Mouse (Mus musculus): ENCODE data around the gene Nrbf2. TPM values are rescaled to one million over a fixed set of nuclear protein-coding genes. Genes with fewer than 3 reads are reported as not detected.

Nrbf2 gene
- polyA plus RNA-seq, 1 experiment from 2014 or later, result 36.4 TPM

GRCm38 (mm10) chr10:67281852-67282251 is 3.3 kb downstream of the Nrbf2 start:
- no peaks in the 10 kb centered on the region for H3K36me3 ChIP-seq (ENCODE audit: insufficient read depth, low read length)
- H3K9ac ChIP-seq (replicated peaks; ENCODE audit: low read length), result no peak overlapping the region
- no peak for ATAC-seq (ENCODE audit: low FRiP score, low TSS enrichment)
- H3K27me3 ChIP-seq (ENCODE audit: insufficient read depth, low read length), result no peaks in the 10 kb centered on the region
- H3K4me2 ChIP-seq (replicated peaks; ENCODE audit: low read depth, low read length), result no peak overlapping the region
- no peak overlapping the region for H3K4me3 ChIP-seq (ENCODE audit: low read length)
- H3K27ac ChIP-seq (ENCODE audit: low read length), result no peak overlapping the region
- 44% methylated on average over 8 of the region's 8 CpGs for WGBS
- no peaks in the 10 kb centered on the region for H3K9me3 ChIP-seq (ENCODE audit: low read length)
- H3K4me1 ChIP-seq (ENCODE audit: insufficient read depth, low read length), result peaks cover 30% of the 10 kb centered on the region

- Histone ChIP-seq H3K9me3 (ENCODE audit: low read length) (no peaks in the 10 kb centered on the region), H3K36me3 (ENCODE audit: insufficient read depth, low read length) (peaks cover 25% of the 10 kb centered on the region), H3K27ac (ENCODE audit: low read length) (no peak overlapping the region), H3K27me3 (ENCODE audit: insufficient read depth, low read length) (no peaks in the 10 kb centered on the region), H3K4me2 (replicated peaks; ENCODE audit: low read depth, low read length) (no peak overlapping the region), H3K4me3 (ENCODE audit: low read length) (no peak overlapping the region), H3K4me1 (ENCODE audit: insufficient read depth, low read length) (0 out of 2 replicates have a peak, but pooled peaks cover 2% of the 10 kb centered on the region), H3K9ac (replicated peaks; ENCODE audit: low read length) (no peak overlapping the region)
- ATAC-seq (ENCODE audit: low FRiP score, low TSS enrichment), result no peak
Measured at GRCm38 (mm10) chr10:67275916-67276315, 9.2 kb downstream of the Nrbf2 start.

GRCm38 (mm10) chr10:67264852-67265251 is 20.3 kb downstream of the Nrbf2 start:
- no peak overlapping the region for H3K27ac ChIP-seq (ENCODE audit: low read length)
- no peak for ATAC-seq (ENCODE audit: low FRiP score, low TSS enrichment)

GRCm38 (mm10) chr10:67253115-67253514 is 32.0 kb downstream of the Nrbf2 start:
- 95% methylated on average over 1 of the region's 1 CpGs for WGBS
- H3K4me3 ChIP-seq (ENCODE audit: low read length), result no peak overlapping the region
- no peaks in the 10 kb centered on the region for H3K27me3 ChIP-seq (ENCODE audit: insufficient read depth, low read length)
- H3K9ac ChIP-seq (replicated peaks; ENCODE audit: low read length), result no peak overlapping the region
- peaks cover 42% of the 10 kb centered on the region for H3K36me3 ChIP-seq (ENCODE audit: insufficient read depth, low read length)
- no peak for ATAC-seq (ENCODE audit: low FRiP score, low TSS enrichment)
- H3K4me2 ChIP-seq (replicated peaks; ENCODE audit: low read depth, low read length), result no peak overlapping the region
- H3K4me1 ChIP-seq (ENCODE audit: insufficient read depth, low read length), result peaks cover 7% of the 10 kb centered on the region; the same call in 1 of the 2 replicates
- H3K27ac ChIP-seq (ENCODE audit: low read length), result no peak overlapping the region
- no peaks in the 10 kb centered on the region for H3K9me3 ChIP-seq (ENCODE audit: low read length)

More at GRCm38 (mm10) chr10:67264852-67265251, 20.3 kb downstream of the Nrbf2 start:
- Histone ChIP-seq H3K27me3 (ENCODE audit: insufficient read depth, low read length) (no peaks in the 10 kb centered on the region), H3K4me1 (ENCODE audit: insufficient read depth, low read length) (no peaks in the 10 kb centered on the region), H3K9ac (replicated peaks; ENCODE audit: low read length) (no peak overlapping the region), H3K4me3 (ENCODE audit: low read length) (no peak overlapping the region), H3K36me3 (ENCODE audit: insufficient read depth, low read length) (peaks cover 19% of the 10 kb centered on the region), H3K4me2 (replicated peaks; ENCODE audit: low read depth, low read length) (no peak overlapping the region), H3K9me3 (ENCODE audit: low read length) (peaks cover 4% of the 10 kb centered on the region)
- 46% methylated on average over 1 of the region's 1 CpGs for WGBS

GRCm38 (mm10) chr10:67252353-67252752 is 32.8 kb downstream of the Nrbf2 start:
- no peak overlapping the region for H3K4me3 ChIP-seq (ENCODE audit: low read length)
- H3K27me3 ChIP-seq (ENCODE audit: insufficient read depth, low read length), result no peaks in the 10 kb centered on the region
- H3K27ac ChIP-seq (ENCODE audit: low read length), result no peak overlapping the region
- peaks cover 41% of the 10 kb centered on the region for H3K36me3 ChIP-seq (ENCODE audit: insufficient read depth, low read length)
- H3K4me1 ChIP-seq (ENCODE audit: insufficient read depth, low read length), result peaks cover 7% of the 10 kb centered on the region; the same call in 1 of the 2 replicates
- WGBS, result 33% methylated on average over 5 of the region's 5 CpGs
- H3K4me2 ChIP-seq (replicated peaks; ENCODE audit: low read depth, low read length), result no peak overlapping the region
- ATAC-seq (ENCODE audit: low FRiP score, low TSS enrichment), result no peak
- no peak overlapping the region for H3K9ac ChIP-seq (replicated peaks; ENCODE audit: low read length)
- no peaks in the 10 kb centered on the region for H3K9me3 ChIP-seq (ENCODE audit: low read length)

- 89% methylated on average over 6 of the region's 6 CpGs for WGBS
- H3K4me3 ChIP-seq (ENCODE audit: low read length), result no peak overlapping the region
Measured at GRCm38 (mm10) chr10:67250846-67251245, 34.3 kb downstream of the Nrbf2 start.

GRCm38 (mm10) chr10:67249486-67249885 is 35.6 kb downstream of the Nrbf2 start:
- no peak for ATAC-seq (ENCODE audit: low FRiP score, low TSS enrichment)
- Histone ChIP-seq H3K9me3 (ENCODE audit: low read length) (no peaks in the 10 kb centered on the region), H3K27ac (ENCODE audit: low read length) (no peak overlapping the region), H3K4me2 (replicated peaks; ENCODE audit: low read depth, low read length) (no peak overlapping the region), H3K4me1 (ENCODE audit: insufficient read depth, low read length) (peaks cover 7% of the 10 kb centered on the region; the same call in 1 of the 2 replicates), H3K27me3 (ENCODE audit: insufficient read depth, low read length) (no peaks in the 10 kb centered on the region), H3K4me3 (ENCODE audit: low read length) (no peak overlapping the region), H3K9ac (replicated peaks; ENCODE audit: low read length) (no peak overlapping the region), H3K36me3 (ENCODE audit: insufficient read depth, low read length) (peaks cover 52% of the 10 kb centered on the region)
- WGBS, result 95% methylated on average over 2 of the region's 2 CpGs

More at GRCm38 (mm10) chr10:67250846-67251245, 34.3 kb downstream of the Nrbf2 start:
- Histone ChIP-seq H3K9me3 (ENCODE audit: low read length) (no peaks in the 10 kb centered on the region), H3K27me3 (ENCODE audit: insufficient read depth, low read length) (no peaks in the 10 kb centered on the region), H3K4me1 (ENCODE audit: insufficient read depth, low read length) (peaks cover 7% of the 10 kb centered on the region; the same call in 1 of the 2 replicates), H3K9ac (replicated peaks; ENCODE audit: low read length) (no peak overlapping the region), H3K27ac (ENCODE audit: low read length) (no peak overlapping the region), H3K4me2 (replicated peaks; ENCODE audit: low read depth, low read length) (no peak overlapping the region), H3K36me3 (ENCODE audit: insufficient read depth, low read length) (peaks cover 47% of the 10 kb centered on the region)
- ATAC-seq (ENCODE audit: low FRiP score, low TSS enrichment), result no peak

- Histone ChIP-seq H3K27me3 (ENCODE audit: insufficient read depth, low read length) (no peaks in the 10 kb centered on the region), H3K9me3 (ENCODE audit: low read length) (no peaks in the 10 kb centered on the region), H3K36me3 (ENCODE audit: insufficient read depth, low read length) (peaks cover 54% of the 10 kb centered on the region), H3K4me3 (ENCODE audit: low read length) (no peak overlapping the region), H3K4me1 (ENCODE audit: insufficient read depth, low read length) (peaks cover 4% of the 10 kb centered on the region; the same call in 1 of the 2 replicates), H3K9ac (replicated peaks; ENCODE audit: low read length) (no peak overlapping the region), H3K27ac (ENCODE audit: low read length) (no peak overlapping the region), H3K4me2 (replicated peaks; ENCODE audit: low read depth, low read length) (no peak overlapping the region)
- 92% methylated on average over 4 of the region's 4 CpGs for WGBS
- no peak for ATAC-seq (ENCODE audit: low FRiP score, low TSS enrichment)
Measured at GRCm38 (mm10) chr10:67247145-67247544, 38.0 kb downstream of the Nrbf2 start.

GRCm38 (mm10) chr10:67230439-67230838 is 54.7 kb downstream of the Nrbf2 start:
- no peak for ATAC-seq (ENCODE audit: low FRiP score, low TSS enrichment)
- Histone ChIP-seq H3K27me3 (ENCODE audit: insufficient read depth, low read length) (no peaks in the 10 kb centered on the region), H3K36me3 (ENCODE audit: insufficient read depth, low read length) (peaks cover 40% of the 10 kb centered on the region), H3K9me3 (ENCODE audit: low read length) (no peaks in the 10 kb centered on the region), H3K27ac (ENCODE audit: low read length) (no peak overlapping the region), H3K9ac (replicated peaks; ENCODE audit: low read length) (no peak overlapping the region), H3K4me2 (replicated peaks; ENCODE audit: low read depth, low read length) (no peak overlapping the region), H3K4me3 (ENCODE audit: low read length) (no peak overlapping the region), H3K4me1 (ENCODE audit: insufficient read depth, low read length) (no peaks in the 10 kb centered on the region)
- WGBS, result 60% methylated on average over 6 of the region's 6 CpGs

- Histone ChIP-seq H3K27me3 (ENCODE audit: insufficient read depth, low read length) (no peaks in the 10 kb centered on the region), H3K9ac (replicated peaks; ENCODE audit: low read length) (no peak overlapping the region), H3K27ac (ENCODE audit: low read length) (no peak overlapping the region), H3K4me2 (replicated peaks; ENCODE audit: low read depth, low read length) (no peak overlapping the region), H3K4me1 (ENCODE audit: insufficient read depth, low read length) (no peaks in the 10 kb centered on the region), H3K36me3 (ENCODE audit: insufficient read depth, low read length) (peaks cover 36% of the 10 kb centered on the region), H3K4me3 (ENCODE audit: low read length) (no peak overlapping the region), H3K9me3 (ENCODE audit: low read length) (no peaks in the 10 kb centered on the region)
- ATAC-seq (ENCODE audit: low FRiP score, low TSS enrichment), result no peak
- WGBS, result 90% methylated on average over 14 of the region's 14 CpGs
Measured at GRCm38 (mm10) chr10:67226543-67226942, 58.6 kb downstream of the Nrbf2 start.
